Mouse (Mus musculus) macrophage (primary cell): ENCODE measurements around the gene Cdc37. TPM values are rescaled to one million over a fixed set of nuclear protein-coding genes. Genes with fewer than 3 reads are reported as not detected.
"Not testable (repeated sequence)": the region's sequence is repeated elsewhere in the genome, so short reads cannot be mapped to it uniquely, and the experiment has no call there.

Experiments used
- H3K27ac ChIP-seq: fragments of 350-480 bp; formaldehyde crosslinking; 2 replicates; pipeline ENCODE4 v1.9.0; 2021
- H3K36me3 ChIP-seq: fragments of 350-480 bp; formaldehyde crosslinking; 2 replicates; pipeline ENCODE4 v1.9.0; 2021; ENCODE audit errors: inconsistent target
- H3K4me3 ChIP-seq: fragments of 350-480 bp; formaldehyde crosslinking; 2 replicates; pipeline ENCODE4 v1.9.0; 2021; ENCODE audit errors: inconsistent target
- H3K79me2 ChIP-seq: fragments of 350-480 bp; formaldehyde crosslinking; 2 replicates; pipeline ENCODE4 v1.9.0; 2021; ENCODE audit errors: inconsistent target
- WGBS: methylation state at CpG from one replicate; pipeline ENCODE4 v1.1.7; 2026; ENCODE audit warnings: inconsistent platforms; ENCODE audit not compliant: missing documents; 5-methylcytosine and 5-hydroxymethylcytosine counted together
- polyA plus RNA-seq: library from polyadenylated mRNA; stranded (reverse); fragments of 250-400 nt; gene quantifications from 3 replicates; pipeline ENCODE4 v1.2.4, GENCODE M21; 2018; ENCODE audit warnings: inconsistent platforms
- total RNA-seq, 78 experiments: library from RNA; depleted of rRNA; stranded (reverse); fragments of 250-400 nt; gene quantifications; 1 replicate in 9 of 78; 2 replicates in 24 of 78; 3 replicates in 43 of 78; 4 replicates in 2 of 78; pipeline ENCODE4 v1.2.4; 2018; ENCODE audit warnings: inconsistent platforms in 56 of 78

Gene Cdc37
- 10 to 100 TPM; 40.1 to 93.8 (median 70.7) TPM for total RNA-seq (2018; cell fraction: chromatin; rRNA removed)
- 100 to 1,000 TPM; 123 to 178 (median 150) TPM for total RNA-seq (2018; cell fraction: cytosol; rRNA removed)
- 10 to 100 TPM; 45.9 to 97.7 (median 66.8) TPM for total RNA-seq (2018; cell fraction: nucleus; rRNA removed)
- 166 to 206 TPM (median 199 TPM) in 3 replicates for polyA plus RNA-seq

DNA sequence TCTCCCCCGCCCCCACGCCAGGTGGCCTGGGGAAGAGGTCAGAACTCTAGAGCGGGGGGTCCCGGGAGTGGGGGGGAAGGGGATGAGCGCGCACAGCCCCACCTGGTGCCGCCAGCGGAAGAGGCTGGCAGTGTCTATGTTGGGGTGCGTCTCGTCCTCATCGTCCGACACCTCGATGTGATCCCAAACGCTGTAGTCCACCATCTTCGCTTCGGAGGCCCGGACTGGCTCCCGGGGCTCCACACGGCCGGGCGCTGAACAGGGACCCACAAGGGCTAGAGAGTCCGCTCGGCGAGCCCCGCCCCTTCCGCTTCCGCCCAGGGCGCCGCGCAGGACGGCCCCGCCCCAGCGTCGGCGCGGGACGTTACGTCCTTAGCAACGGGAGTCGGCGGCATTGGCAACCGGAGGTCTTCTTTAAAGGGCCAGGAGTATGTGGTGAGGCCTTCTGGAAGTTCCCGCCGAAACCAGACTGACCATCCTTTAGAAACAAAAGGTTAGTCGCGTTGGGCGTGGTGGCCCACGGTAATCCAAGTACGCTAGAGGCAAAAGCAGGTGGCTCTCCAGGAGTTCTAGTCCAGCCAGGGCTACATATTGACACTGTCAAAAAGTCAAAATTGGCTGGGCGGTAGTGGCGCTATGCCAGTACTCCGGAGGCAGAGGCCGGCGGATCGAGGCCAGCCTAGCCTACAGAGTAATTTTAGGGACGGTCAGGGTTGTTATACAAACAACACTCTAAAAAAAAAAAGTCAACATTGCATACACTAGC lies at the start of gene Cdc37:
TSS of gene Cdc37 (minus strand) at position 329 of the 766 bp plus-strand sequence.
- Histone ChIP-seq H3K79me2 (peaks cover 49% of the 10 kb centered on the region), H3K4me3 (peak within 1 kb of the TSS; percentile 94), H3K36me3 (0 out of 2 replicates have a peak, but pooled peaks cover 3% of the 10 kb centered on the region), H3K27ac (peak within 1 kb of the TSS; percentile 59)
- 5% methylated on average over 54 of the region's 56 CpGs for WGBS

DNA sequence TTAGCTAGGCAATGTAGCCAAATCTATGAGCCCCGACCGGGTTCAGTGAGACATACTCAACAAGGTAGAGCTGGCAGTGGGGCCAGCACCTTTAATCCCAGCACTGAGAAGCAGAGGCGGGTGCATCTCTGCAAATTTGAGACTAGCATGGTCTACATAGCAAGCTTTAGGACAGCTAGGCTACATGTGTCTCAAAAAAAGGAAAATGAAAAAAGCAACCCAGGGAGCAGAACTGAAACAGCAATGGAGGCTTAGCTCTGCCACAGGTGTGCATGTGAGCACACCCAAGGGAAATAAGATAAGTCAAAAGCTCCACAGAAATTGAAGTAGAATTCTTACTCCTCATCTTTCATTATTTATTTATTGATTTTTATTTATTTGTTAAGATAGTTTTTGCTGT lies 49.2 kb upstream of the Cdc37 start:
- H3K79me2 ChIP-seq, result no peaks in the 10 kb centered on the region
- 92% methylated on average over 3 of the region's 3 CpGs for WGBS
- H3K27ac ChIP-seq, result no peak overlapping the region
- no peak overlapping the region for H3K4me3 ChIP-seq
- peaks cover 32% of the 10 kb centered on the region; the same call in 1 of the 2 replicates for H3K36me3 ChIP-seq

DNA sequence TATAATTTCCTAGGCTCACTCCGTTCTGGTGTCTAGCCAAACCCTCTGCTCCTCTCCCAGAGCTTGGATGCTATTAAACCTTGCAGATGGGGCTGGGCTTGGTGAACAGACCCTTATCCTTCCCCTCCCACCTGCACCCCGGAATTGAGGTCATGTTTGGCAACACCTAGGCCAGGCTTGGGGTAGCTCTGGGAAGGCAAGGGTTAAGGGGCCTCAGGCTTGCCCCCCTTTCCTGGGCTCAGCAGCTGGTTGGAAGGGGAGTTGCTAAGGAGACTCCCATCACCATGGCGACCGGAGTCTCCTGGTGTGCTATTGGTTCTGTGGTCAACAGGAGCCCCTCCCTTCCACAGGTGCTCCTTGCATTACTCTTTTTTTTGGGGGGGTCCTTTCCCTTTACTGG lies 48.2 kb upstream of the Cdc37 start:
- H3K4me3 ChIP-seq, result no peak overlapping the region
- no peak overlapping the region for H3K27ac ChIP-seq
- WGBS, result 96% methylated on average over 4 of the region's 4 CpGs
- H3K36me3 ChIP-seq, result peaks cover 24% of the 10 kb centered on the region
- no peaks in the 10 kb centered on the region for H3K79me2 ChIP-seq

DNA sequence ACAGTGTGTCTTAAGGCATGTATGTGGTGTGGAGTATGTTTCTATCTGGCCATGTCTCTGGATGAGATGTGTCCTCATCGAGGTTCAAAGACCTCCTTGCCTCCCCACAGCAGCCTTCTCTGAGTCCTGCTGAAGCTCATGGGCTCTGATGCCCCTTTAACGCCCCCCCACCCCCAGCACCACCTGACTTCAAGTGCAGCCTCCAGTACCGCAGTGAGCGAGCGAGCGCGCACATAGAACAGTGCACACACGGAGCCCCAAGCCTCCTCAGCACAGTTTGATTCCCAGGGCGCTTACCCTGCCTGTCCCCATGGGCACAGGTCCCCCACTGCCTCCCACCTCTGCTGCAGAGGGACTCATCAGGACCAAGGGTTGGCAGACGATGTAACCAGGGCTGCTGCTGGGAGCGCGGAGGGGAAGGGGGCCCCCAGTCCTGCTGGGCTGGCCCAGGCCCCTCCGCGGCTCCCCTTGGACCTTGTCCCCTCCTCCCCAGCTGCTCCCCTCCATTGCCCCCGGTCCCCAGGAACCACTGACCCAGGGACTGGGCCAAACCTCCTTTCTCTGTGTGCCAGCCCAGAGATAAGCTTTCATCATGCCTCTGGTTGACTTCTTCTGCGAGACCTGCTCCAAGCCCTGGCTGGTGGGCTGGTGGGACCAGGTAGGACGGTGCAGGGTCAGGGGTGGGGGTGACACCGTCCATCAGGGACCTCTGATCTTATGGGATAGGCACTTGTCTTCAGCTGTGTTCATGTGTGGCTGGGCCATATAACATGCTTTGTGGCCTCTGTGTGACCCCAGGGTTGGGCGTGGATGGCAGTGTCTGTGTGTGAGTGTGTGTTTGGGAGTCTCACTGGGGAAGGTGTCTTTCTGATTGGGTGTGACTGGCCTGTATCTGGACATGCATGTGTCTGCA lies 47.0 kb upstream of the Cdc37 start:
- no peak overlapping the region for H3K27ac ChIP-seq
- no peaks in the 10 kb centered on the region for H3K79me2 ChIP-seq
- no peak overlapping the region for H3K4me3 ChIP-seq
- peaks cover 36% of the 10 kb centered on the region for H3K36me3 ChIP-seq
- 89% methylated on average over 17 of the region's 19 CpGs for WGBS

DNA sequence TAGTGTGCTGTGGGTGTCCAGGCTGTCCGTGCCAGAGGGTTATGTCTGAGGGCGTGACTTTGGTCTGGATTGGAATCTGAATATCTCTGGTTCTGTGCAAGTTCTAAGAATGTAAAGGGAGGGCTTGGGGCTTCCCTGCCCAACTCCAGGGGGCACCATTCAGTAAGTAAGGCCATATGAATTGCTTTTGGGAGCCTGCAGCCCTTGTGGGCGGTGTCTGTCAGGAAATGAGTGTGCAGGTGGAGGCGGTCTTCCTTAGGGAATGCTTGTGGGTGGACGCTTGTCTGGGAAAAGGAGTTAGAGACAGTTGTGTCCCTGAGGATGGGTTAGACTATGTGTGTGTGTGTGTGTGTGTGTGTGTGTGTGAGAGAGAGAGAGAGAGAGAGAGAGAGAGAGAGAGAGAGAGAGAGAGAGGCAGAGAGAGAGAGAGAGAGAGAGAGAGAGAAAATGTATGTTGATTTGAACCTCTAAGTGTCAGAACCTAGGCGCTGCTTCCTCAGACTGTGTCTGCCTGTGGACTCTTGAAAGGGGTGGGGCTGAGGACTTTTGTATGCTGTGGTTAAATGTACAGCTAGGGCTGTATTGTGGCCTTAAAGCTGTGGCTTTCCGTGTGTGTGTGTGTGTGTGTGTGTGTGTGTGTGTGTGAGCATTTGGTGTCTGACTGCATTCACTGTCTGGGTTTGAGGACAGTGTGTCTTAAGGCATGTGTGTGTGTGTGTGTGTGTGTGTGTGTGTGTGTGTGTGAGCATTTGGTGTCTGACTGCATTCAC lies 46.1 kb upstream of the Cdc37 start:
- not testable (repeated sequence) for H3K4me3 ChIP-seq, H3K79me2 ChIP-seq, H3K27ac ChIP-seq
- H3K36me3 ChIP-seq, result peaks cover 29% of the 10 kb centered on the region
- 98% methylated on average over 6 of the region's 7 CpGs for WGBS

DNA sequence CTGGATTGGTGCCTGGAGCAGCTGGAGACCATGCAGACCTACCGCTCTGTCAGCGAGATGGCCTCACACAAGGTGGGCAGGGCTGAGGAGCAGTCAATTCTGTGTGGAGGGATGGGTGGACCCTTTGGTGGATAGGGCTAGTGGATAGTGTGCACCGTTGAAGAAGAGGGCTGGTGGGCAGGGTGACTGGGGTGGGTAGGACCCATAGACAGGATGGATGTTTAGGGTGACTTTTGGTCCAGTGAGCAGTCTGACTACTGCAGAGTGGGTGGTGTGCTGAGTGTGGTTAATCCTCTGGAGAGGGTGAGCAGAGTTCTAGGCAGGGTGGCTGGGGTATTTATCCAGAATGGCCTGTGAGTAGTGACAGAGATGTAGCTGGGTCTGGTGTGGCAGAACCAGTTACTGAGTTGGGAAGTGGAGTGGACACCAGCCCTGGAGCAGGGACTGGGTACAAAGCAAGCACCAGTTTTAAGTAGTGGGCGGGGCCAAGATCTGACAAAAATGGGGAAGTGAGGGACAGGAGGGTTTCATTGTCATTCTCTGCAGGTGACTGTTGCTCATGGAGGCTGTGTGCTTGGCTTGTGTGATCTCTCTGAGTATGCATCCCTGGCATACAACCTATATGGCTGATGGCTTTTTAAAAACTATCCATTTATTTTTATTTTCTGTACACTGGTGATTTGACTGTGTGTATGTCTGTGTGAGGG lies 45.2 kb upstream of the Cdc37 start:
- Histone ChIP-seq H3K27ac (no peak overlapping the region), H3K36me3 (peaks cover 26% of the 10 kb centered on the region), H3K4me3 (no peak overlapping the region), H3K79me2 (no peaks in the 10 kb centered on the region)
- WGBS, result 78% methylated on average over 4 of the region's 4 CpGs

DNA sequence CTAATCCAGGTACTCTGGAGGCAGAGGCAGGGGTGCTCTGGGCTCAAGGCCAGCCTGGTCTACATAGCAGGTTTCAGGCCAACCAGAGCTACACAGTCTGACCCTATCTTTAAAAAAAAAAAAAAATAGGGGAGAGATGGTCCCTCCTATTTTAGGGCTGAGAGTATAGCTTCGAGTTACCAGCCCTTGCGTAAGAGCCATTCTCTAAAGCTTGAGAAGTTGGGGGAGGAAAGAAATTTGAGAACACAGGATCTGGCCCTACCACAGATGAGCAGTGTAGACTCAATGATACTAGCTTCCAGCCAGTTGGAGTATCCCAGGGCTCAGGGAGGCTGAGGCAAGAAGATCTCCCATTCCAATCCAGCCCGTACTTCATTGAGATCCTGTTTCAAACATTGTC lies 44.0 kb upstream of the Cdc37 start:
- no peak overlapping the region for H3K27ac ChIP-seq
- H3K79me2 ChIP-seq, result no peaks in the 10 kb centered on the region
- H3K36me3 ChIP-seq, result peaks cover 21% of the 10 kb centered on the region
- H3K4me3 ChIP-seq, result no peak overlapping the region
- 76% methylated on average over 3 of the region's 3 CpGs for WGBS

DNA sequence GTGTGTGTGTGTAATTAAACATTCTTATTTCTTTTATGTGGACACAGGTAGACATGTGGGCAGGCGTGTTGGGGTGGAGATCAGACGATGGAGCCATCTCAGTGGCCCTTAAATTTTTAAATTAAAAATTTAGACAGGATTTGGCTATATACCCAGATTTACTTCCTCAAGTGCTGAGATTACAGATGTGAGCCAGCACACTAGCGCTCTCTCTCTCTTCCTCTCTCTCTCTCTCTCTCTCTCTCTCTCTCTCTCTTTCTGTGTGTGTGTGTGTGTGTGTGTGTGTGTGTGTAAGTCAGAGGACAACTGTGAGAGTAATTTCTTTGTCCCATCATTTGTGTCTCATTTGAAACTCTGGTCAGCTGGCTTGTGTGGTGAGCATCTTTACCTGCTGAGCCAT lies 40.9 kb upstream of the Cdc37 start:
- no peak overlapping the region for H3K4me3 ChIP-seq
- 100% methylated on average over 2 of the region's 3 CpGs for WGBS
- peaks cover 14% of the 10 kb centered on the region for H3K36me3 ChIP-seq
- H3K27ac ChIP-seq, result no peak overlapping the region
- H3K79me2 ChIP-seq, result no peaks in the 10 kb centered on the region

DNA sequence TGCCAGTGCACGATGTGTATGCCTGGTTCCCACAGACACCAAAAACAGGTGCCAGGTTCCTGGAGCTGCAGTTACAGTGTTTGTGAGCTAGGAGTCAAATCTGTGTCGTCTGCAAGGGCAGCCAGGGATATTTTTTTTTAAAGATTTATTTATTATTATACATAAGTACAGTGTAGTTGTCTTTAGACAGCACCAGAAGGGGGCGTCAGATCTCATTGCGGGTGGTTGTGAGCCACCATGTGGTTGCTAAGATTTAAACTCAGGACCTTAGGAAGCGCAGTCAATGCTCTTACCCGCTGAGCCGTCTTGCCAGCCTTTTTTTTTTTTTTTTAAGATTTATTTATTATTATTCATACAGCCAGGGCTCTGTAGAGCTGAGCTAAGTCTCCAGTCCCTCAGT lies 40.1 kb upstream of the Cdc37 start:
- Histone ChIP-seq H3K79me2 (no peaks in the 10 kb centered on the region), H3K36me3 (peaks cover 14% of the 10 kb centered on the region), H3K27ac (no peak overlapping the region), H3K4me3 (no peak overlapping the region)
- 78% methylated on average over 5 of the region's 7 CpGs for WGBS

DNA sequence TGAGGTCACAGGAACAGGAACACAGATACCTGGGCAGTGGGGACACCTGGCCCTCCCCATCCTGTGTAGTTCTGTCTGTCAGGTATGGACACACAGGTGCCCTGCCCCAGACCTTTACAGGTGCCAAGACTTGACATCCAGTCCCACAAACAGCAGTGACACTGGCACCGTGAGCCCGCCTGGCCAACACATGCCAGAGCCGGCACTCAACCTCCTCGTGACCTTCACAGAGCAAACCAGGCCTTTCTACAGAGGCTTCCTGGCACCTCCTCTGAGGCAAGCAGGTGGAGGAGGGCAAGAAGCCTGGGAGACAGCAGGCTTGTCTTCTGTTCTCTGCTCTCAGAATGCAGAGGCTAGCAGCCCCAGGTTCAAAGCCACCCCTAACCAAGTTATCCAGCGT lies 35.7 kb upstream of the Cdc37 start:
- Histone ChIP-seq H3K4me3 (no peak overlapping the region), H3K36me3 (no peaks in the 10 kb centered on the region), H3K79me2 (peaks cover 14% of the 10 kb centered on the region; the same call in 1 of the 2 replicates), H3K27ac (no peak overlapping the region)
- 93% methylated on average over 5 of the region's 5 CpGs for WGBS

DNA sequence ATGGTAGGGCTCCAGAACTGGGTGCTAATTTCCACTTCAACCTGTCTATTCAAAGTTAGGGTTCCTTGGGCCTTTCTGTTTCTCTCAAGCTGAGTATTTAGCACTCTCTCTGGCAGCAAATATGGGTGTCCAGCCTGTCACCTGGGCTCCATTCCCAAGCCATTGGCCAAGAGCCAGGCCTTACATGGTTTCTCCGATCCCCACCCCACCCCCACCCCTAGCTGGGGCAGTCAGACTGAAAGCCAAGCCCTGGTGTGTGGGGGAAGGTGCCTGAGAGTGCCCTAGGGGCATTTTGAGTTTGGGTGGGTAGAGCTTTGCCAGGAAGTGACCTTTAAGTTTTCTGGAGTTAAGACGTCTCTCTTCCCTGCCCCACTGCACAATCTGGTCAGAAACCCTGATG lies 35.0 kb upstream of the Cdc37 start:
- Histone ChIP-seq H3K79me2 (peaks cover 14% of the 10 kb centered on the region; the same call in 1 of the 2 replicates), H3K27ac (no peak overlapping the region), H3K4me3 (no peak overlapping the region), H3K36me3 (no peaks in the 10 kb centered on the region)
- 76% methylated on average over 2 of the region's 2 CpGs for WGBS

DNA sequence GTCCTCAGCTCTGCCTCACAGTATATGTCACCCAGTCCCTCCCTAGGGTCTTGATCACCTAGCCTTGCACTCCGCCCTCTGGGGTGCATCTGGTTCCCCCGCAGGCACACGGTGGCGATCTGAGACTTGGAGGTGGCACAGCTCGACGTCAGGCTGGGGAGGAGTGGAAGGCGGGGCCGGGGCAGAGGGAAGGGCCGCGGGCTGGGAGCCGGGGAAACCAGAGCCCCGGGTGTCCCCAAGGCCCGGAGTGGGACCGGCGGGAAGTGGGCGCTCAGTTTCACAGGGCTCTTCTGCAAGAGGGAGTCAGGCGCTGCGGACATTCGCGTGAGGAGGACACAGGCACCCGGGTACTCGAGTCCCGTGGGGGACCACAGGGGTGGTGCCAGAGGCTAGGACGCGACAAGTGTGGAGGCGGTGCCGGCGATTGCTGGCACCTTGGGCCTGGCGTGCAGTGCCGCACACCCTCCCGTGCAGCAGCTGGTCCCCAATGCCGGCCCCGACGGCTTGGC lies 34.2 kb upstream of the Cdc37 start:
- H3K4me3 ChIP-seq, result peak overlapping the region; percentile 3; the same call in 1 of the 2 replicates
- WGBS, result under 1% methylated on average over 29 of the region's 34 CpGs
- no peaks in the 10 kb centered on the region for H3K36me3 ChIP-seq
- H3K79me2 ChIP-seq, result peaks cover 14% of the 10 kb centered on the region; the same call in 1 of the 2 replicates
- H3K27ac ChIP-seq, result 0 out of 2 replicates have a peak overlapping the region, but pooled peaks have one; percentile 24

DNA sequence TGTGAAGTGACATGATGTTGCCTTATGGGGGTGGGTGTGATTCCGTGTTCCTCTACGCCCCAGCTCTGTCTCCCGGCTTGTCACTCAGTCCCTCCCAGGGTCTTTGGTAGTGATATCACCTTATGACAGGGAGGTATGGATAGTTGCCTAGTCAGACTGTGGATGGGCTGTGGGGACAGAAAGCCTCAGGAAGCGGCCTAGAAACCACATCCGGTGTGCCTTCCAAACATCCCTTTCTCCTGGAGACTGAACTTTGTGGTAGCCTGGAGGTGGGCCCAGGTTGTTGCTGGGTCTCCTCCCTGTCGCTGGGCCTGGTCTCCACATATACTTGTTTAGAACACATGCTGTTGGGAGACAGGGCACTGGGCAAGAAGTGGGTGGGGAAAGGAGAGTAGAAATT lies 33.6 kb upstream of the Cdc37 start:
- H3K36me3 ChIP-seq, result no peaks in the 10 kb centered on the region
- H3K27ac ChIP-seq, result peak overlapping the region; percentile 24; the same call in 1 of the 2 replicates
- peak overlapping the region; percentile 3; the same call in 1 of the 2 replicates for H3K4me3 ChIP-seq
- WGBS, result 29% methylated on average over 6 of the region's 6 CpGs
- peaks cover 14% of the 10 kb centered on the region; the same call in 1 of the 2 replicates for H3K79me2 ChIP-seq
